Mouse (Mus musculus) adrenal gland, adult 18-20 months (tissue): ENCODE measurements around the gene Tspan1. TPM values are rescaled to one million over a fixed set of nuclear protein-coding genes. Genes with fewer than 3 reads are reported as not detected.

Source experiments
- DNase-seq, 2 experiments: peaks; one replicate each; pipeline ENCODE4 v3.0.0; 2021 to 2022; ENCODE audit warnings: low spot score in 2 of 2
- total RNA-seq, 2 experiments: library from RNA; stranded (reverse); gene quantifications; 1 replicate in 1 of 2; 2 replicates in 1 of 2; pipeline ENCODE4 v1.2.3; 2021

Tspan1 gene
- total RNA-seq, 2 experiments from 2014 or later = not detected

DNA sequence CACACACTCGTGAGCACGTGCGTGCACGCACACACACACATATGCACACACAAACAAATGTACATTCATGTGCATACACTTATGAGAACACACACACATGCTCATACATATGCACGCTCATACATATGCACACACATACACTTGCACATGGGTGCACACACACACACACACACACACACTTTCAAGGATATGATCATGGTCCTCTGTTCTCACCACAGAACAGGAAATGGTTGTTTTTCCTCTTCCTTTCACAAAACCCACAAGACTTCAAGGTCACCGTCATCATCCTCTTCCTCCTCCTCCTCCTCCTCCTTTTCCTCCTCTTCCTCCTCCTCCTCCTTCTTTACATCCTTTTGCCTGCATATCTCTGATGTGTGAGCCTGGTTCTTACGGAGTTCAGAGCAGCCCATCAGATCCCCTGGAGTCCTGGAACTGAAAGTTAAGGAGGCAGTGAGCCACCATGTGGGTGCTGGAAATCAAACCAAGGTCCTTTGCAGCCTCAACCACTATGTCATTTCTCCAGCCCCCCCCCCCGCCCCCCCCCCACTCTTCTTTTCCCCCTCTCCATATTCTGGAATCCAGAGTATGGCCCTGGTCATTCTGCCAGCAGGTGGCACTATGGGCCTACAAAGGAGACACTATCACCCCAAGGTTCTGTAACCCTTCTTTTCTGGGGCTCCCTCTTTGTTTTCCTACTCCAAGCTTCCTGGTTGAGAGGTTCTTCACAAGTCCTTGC is 1.4 kb upstream of the Tspan1 start:
- DNase-seq = peak; percentile 72 to 81

DNA sequence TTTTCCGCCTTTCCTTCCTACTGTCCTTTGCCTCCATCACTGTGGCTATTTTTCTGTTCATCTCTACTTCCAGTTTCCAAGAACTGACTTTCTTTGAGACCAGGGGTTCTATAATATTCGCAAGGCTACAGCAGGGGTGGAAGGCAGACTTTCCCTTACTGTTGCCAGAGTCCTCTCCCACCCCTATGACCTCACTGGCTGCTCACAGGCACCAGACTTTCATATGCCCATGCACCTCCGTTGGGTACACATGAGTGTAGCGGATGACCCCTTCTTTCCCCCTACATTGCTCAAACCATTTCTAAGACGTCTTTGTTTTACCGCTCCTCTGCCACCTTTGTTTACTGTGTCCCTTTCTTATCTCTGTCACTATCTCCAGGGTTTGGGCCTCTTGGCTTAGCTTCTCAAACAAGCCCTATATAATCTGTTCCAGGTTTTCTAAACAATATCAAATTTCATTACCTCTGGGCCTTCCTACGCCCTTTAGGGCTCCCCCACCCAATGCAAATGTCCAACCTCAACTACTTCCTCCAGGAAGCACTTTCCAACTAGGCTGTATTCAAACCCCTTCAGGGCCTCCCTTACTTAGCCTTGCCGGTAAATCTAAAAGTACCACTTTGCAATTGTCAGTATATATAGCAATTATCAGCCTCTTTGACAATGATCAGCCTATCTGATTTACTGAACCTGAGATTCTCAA is 1.5 kb downstream of the Tspan1 start:
- DNase-seq = no peak

DNA sequence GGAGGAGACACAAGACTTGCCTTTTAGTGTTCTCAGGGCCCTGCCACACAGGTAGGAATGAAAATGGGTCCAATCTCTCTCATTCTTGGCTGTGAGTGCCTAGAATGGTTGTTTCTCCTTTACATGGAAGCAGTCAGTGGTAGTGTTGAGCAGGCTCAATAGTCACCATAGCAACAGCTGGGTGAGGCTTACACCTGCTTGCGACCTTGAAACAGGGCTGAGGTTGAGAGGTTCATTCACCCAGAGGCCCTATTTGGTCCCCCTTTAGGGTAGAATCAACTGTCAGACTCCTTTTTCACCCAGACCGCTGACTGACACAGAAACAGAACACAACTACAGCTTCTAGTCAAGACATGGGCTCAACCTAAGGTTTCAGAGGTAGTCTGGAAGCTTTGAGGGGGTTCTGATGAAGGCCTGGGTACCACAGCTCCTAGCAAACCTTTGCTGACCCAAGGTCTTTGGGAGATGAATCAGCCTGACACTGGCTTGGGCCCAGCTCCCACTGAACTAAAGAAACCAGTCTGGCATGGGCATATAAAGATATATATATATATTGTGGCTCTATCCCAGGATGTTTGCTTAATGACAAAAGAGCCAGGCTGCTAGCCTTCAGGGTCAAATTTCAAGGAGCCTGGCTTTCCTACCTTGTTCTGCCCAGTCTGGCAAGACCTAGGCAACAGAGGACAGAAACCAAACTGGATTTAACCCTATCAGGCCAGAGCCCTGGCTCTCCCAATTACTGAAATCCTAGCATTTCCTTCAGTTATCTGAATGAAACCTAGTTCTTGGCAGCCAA is 2.4 kb downstream of the Tspan1 start:
- no peak for DNase-seq

DNA sequence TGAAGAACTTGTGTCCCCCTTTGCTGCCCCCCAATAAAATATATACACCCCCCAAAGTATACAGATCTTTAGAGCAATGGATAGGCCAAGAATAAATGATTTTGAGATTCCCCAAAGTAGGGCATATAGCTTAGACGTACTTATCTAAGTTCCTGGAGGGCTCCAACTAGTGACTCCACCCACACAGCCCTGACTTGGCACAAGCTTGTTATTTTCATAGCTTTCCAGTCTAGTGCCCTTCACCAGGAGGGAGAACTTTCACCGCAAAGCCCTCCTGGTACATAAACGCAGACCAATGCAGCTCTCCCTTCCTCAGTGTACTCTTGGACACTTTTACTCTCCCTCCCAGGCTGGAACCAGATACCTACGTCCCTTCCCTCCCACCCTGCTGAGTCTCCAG is 5.3 kb downstream of the Tspan1 start:
- DNase-seq = no peak

DNA sequence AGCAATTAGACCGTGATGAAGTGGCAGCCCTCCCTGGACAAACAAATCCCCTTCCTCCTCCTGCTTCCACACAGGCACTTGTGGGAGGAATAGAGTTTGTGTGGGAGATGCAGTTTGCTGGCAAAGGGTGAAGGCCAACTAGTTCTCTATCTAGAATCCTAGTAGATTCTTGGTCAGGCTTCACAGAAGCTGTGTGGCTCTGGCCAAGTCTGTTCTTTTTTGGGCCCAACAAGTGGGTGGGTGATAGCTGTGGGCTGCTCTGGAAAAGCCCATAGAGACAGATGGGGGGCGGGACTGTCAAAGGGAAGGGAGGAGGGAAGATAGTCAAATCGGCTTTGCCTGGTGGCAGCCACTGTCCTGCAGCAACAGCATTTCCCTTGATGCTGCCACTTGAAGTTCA is 6.6 kb downstream of the Tspan1 start:
- no peak for DNase-seq

DNA sequence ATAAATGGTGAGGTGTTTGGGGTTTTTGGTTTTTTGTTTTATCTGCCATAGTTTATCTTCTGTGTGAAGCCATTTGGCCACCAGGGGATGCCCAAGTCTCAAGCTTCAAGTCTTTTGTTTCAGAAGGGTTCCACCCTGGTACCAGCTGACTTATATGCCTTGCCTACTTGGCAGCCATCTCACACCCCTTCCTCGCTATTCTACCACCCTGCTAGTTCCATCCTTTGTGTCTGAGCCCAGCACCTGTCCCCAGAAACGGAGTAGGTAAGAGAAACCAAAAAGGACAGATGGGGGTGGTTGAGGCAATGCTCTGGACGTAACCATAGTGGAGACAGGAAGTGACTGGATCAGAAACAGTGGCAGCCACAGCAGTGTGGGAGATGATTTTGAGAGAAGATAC is 7.5 kb downstream of the Tspan1 start:
- DNase-seq = no peak

DNA sequence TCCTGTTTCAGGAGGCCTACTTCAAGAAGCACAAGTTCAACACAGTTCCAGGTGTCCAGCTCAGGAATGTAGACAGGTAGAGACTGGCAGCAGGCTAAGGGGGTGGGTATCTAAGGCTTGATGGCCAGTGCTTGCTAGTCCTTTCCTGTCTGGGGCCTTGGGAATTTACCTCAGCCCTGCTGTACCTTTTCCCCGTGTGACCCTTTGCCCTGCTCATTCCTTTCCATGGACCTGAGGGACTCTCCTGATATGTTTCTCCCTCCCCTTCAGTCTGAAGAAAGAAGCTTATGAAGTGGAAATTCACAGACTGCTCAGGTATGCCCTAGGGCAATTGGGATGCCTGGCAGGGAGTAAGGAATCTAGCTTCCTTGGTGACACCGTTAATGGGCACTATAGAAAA is 9.5 kb downstream of the Tspan1 start:
- no peak for DNase-seq

DNA sequence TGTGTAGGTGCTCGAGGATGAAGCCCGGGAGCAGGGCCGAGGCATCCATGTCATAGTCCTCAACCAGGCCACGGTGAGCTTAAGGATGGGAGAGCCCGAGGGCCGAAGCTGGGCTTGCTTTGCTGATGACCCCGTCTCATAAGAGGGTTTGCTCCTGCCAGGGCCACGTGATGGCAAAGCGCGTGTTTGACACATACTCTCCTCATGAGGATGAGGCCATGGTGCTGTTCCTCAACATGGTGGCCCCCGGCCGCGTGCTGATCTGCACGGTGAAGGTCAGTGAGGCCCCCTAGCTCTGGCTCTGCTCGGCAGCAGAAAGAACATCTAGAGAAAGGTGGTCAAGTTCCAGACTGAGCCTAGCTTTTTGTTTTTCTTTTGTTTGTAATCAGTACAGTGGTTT is 14.7 kb downstream of the Tspan1 start:
- DNase-seq = no peak

DNA sequence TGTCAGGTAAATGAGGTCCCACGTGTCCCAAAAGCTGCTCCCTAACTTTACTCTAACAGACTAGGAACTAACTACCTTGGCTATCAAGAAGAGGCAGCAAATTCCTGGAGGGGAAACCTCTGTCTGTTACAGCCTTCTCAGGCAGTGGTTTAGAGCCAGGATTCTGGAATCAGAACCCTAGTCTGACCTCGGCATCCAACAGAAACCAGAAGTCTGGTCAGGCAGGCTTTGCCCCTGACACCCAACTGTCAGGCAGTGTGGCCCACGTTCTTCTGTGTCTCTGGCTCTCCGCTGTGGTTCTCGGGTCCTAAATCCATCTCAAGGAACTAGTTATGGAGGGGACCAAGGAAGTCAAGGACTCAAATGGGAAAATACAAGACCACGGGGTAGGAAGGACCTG is 16.2 kb downstream of the Tspan1 start, which contains the start of gene Lurap1:
Gene Lurap1, minus strand, starts transcription at position 101 of the 400 bp plus-strand sequence.
- no peak for DNase-seq

DNA sequence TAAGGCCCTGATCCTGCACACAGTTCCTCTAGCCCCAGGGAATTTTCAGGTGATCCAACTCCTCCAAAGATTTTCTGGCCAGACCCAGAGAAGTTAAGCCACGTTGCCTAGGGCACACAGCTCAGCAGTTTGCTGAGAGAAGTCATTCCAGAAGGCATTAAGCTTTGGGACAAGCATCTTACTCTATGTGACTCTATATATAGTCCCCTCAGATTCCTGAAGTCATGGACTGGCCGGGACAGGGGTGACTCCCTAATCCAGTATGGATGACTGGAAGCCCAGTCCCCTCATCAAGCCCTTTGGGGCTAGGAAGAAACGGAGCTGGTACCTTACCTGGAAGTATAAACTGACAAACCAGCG is 16.6 kb downstream of the Tspan1 start:
- no peak for DNase-seq

DNA sequence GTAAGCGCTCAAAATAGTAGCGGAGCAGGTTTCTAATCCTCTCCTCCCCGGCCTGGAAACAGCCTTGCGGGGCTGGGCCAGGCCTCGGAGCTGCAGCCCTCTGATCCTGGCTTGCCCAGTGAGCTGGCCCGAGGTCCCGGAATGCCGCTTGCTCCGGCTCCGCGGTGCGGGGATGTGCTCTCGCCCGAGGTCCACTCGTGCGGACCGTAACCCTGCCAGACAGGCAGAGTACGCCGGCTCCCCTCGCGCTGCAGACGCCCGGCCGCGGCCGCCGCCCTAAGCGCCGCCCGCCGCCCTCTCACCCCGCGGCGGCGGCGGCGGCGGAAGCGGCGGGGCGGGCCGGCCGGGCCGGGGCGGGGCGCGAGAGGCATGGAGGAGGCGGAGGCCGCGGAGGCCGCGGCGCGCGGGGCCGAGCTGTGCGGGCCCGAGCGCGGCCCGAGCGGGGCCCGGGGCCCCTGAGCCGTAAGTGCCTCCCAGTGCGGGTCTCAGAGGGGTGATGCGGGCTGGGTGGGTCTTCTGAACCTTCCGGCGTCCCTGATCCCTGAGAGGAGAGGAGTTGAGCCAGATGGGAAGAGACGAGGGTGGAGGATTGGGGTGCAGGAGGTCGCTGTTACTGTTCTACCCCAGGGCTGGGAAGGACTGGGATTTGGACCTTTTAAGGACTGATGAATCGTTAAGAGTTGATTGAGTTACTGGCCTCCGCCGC is 17.1 kb downstream of the Tspan1 start:
- DNase-seq = peak; percentile 77 to 80

DNA sequence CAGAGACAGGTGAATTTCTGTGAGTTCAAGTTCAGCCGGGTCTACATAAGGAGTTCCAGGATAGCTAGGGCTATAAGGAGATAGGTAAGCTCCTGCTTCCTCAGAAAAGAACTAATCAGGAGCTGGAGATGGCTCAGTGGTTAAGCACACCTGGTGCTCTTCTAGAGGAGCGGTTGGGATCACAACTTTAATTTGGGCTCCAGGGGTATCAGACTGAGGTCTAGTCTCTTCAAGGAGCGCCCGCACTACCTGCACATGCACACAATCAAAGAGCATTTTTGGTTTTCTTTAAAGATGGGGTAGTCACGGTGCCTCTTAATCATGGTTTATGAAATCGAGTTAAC is 17.6 kb downstream of the Tspan1 start:
- no peak for DNase-seq

DNA sequence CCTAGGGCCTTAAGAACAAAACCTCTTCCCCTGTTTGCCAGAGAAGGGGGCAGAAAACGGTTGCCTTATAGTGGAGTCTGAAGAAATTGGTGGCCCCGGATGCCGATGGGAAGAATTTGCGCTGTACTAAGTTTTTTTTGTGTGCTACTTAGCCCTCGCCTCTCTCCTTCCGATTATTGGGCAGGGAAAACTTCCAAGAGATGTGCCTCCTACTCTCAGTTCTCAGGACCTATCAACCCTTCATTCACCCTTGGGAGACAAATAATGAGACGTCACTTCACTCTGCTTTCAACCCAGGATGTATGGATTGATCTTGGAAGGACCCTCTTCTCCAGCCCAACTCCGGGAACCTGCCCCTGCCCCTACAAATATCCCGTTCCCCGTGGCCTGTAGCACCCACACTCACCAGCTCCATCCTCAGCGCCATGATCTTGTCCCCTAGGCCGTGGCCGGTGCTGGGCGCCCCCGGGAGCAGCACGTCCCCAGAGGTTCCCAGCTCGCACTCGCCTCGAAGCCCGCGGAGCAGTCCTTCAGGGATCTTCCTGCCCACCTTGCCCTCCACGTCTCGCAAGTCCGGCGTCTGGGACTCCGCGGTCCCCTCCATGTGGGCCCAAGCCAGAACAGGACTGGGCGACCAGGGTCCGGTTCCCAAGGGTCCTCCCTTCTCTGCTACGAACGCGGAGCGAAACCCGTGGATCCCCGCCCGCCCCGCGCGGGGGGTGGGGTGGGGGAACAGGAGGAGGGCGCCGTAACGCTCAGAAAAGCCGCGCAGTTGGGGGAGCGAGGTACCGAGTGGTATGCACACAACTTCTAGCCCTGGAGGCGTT is 23.3 kb downstream of the Tspan1 start:
- DNase-seq = peak; percentile 72 to 75

DNA sequence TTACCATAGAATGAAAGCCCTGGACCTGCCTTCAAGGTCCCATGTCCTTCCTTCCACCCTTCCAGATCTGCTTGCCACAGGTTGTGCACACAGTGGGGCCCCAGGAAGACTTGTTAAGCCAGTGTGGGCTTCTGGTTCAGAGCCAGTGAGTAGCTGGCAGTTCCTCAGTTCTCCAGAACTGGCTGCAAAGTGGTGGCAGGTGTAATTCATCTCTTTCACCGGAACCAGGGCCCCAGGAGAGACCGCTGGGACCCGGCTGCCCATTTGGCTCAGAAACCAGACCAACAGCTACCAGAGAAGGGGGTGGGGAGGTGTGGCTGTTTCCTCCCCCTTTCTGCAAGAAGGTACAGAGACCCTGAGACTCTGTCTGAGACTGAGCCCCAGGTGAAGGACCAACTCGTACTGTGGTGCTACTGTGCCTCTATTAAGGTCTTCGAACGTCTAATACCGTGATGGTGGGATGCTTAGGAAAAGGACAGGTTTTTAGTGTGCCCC is 24.0 kb downstream of the Tspan1 start:
- no peak for DNase-seq

DNA sequence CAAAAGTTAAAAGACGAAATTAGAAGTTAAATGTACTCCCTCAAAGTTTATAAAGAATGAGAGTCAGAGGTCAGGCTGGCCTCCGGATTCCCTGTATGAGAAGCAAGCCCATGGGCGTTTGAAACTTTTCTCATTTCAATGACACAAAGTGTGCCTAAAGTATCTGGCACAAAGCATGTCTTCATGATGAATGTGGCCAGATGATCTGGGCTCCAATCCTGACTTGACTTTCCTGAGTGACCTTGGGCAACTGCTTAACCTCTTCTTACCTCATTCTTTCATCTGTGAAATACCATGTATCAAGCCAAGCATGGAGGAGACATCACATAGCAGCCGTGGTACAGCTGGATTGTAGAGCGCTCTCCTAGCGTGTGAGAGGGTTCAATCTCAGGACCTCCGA is 25.1 kb downstream of the Tspan1 start:
- DNase-seq = no peak

DNA sequence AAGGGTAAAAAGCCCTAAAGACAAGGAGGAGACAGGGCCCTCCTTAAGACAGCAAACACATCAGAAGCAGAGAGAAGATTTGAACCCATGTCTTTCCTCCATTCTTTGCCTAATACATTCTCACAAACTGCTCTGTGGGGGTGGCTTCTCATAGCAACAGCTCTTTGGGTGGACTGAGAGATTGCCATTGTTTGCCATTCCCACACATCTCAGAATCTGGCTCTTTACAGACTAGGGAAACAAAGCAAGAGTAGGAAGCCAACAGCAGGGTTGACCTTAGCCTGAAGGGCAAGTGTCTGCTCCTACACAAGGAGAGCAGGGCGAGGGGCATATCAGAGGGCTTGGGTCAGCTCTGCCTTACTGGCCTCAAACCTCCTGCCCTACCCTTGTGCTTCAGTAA is 25.7 kb downstream of the Tspan1 start:
- DNase-seq = no peak

DNA sequence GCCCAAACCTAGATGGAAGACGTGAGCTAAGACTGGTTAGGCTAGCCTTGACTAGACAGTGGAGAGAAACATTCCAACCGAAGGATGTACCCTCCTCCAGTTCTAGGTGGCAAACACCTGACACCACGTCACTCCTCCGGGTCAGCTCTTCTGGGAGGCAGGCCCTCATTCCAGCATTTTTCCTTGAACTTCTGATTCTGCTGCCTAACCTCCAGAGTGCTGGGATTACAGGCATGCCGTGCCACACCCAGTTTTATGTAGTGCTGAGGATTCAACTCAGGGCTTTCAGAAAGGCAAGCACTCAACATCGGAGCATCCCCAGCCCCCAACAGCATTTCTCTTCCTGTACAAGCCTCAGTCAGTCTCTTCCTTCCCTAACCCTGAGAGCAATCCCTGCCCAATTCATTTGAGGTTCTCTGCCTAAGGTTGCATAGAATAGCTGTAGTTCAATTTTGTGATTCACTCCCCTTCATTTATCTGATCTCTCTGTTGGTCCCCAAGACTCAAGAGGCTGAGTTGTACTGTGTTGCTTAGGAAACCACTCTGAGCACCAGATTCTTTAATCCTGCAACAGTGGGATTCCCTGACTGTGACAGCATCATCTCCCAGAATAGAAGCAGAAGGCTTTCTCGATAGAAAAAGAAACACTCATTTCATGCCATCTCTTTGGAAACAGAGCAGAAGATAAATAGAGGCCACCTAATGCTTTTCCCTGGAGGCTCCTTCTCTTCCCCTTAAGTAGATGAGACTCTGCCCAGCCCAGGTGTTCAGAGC is 26.4 kb downstream of the Tspan1 start:
- no peak for DNase-seq

DNA sequence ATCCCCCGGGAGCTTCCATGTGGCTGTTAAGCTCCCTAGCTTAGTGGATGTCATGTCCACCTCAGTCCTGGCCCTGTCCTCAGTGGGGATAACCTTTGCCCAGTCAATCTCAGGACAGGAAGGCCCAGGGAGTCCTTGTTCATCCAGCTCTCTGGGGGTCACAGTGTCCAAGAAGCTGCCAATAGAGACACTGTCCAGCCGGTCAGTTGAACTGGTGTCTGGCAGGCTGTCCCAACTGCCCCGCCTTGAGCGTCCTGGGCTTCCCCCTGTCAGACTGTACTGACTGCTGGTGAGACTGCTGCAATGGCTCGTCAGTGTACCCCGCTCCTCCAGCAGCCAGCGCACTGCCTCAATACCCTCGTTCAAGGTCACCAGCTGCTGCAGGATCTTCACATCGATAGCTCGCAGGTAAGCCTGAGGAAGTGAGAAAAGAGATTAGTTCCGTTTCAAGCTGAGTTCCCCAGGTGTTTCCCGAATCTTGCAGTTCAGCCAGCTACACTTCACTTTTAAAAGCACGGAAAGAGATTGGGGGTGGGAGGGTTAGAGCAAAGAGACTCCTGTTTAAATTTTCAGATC is 29.9 kb downstream of the Tspan1 start:
- DNase-seq = no peak

DNA sequence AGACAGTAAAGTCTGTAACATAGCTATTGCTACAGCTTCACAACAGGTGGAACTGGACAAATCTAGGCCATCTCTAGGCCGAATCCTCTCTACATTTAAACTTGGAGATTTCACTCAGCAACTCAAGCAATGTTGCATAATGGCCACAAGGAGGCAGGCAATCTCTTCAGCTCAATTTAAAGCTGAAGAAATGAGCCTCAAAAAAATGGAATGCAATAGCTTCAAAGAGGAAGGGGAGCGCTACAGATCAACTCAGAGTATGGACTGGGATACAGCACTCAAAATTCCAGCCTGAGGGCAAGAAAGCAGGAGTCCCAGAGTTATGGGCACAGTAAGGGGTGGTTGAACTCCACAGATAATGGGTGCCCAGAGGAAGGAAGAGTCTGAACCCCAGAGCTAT is 32.4 kb downstream of the Tspan1 start:
- no peak for DNase-seq
